Mouse (Mus musculus) neural tube, embryonic 11.5 days (tissue): Measurements from ENCODE around the gene Qtrt1. TPM values are rescaled to one million over a fixed set of nuclear protein-coding genes. Genes with fewer than 3 reads are reported as not detected.

Experiments used
- ATAC-seq: fragments of 200-750 bp; cut with Nextera tagmentation; 2 replicates; pipeline ENCODE4 v1.8.0; 2017; ENCODE audit warnings: moderate number of reproducible peaks, mild to moderate bottlenecking, moderate TSS enrichment, moderate library complexity; ENCODE audit not compliant: insufficient read depth, low FRiP score, low TSS enrichment
- DNase-seq: peaks from one replicate; pipeline ENCODE4 v3.0.0-alpha.2; 2015; ENCODE audit warnings: low spot score
- H3K27ac ChIP-seq: fragments of 300-500 bp; sonication (generic); 2 replicates; pipeline ENCODE4 v1.5.1; 2014; ENCODE audit warnings: low read depth, mild to moderate bottlenecking, low read length
- H3K27me3 ChIP-seq: fragments of 300-500 bp; sonication (generic); 2 replicates; pipeline ENCODE4 v1.6.1; 2014; ENCODE audit warnings: mild to moderate bottlenecking, low read length, mixed read lengths; ENCODE audit not compliant: control insufficient read depth, insufficient read depth
- H3K36me3 ChIP-seq: fragments of 300-500 bp; sonication (generic); 2 replicates; pipeline ENCODE4 v1.6.1; 2014; ENCODE audit warnings: mild to moderate bottlenecking, low read length, moderate library complexity, mixed read lengths; ENCODE audit not compliant: control insufficient read depth, insufficient read depth
- H3K4me1 ChIP-seq: fragments of 300-500 bp; sonication (generic); 2 replicates; pipeline ENCODE4 v1.6.1; 2014; ENCODE audit warnings: low read length, mixed read lengths; ENCODE audit not compliant: control insufficient read depth, insufficient read depth
- H3K4me2 ChIP-seq: fragments of 300-500 bp; sonication (generic); 2 replicates; pipeline ENCODE4 v1.6.1; 2014; ENCODE audit warnings: low read depth, mild to moderate bottlenecking, moderate library complexity
- H3K4me3 ChIP-seq: fragments of 300-500 bp; sonication (generic); 2 replicates; pipeline ENCODE4 v1.5.1; 2014; ENCODE audit warnings: low read depth, low read length
- H3K9ac ChIP-seq: fragments of 300-500 bp; sonication (generic); 2 replicates; pipeline ENCODE4 v1.6.1; 2014; ENCODE audit warnings: mild to moderate bottlenecking, low read length
- H3K9me3 ChIP-seq: fragments of 300-500 bp; sonication (generic); 2 replicates; pipeline ENCODE4 v1.6.1; 2016; ENCODE audit warnings: low read length; ENCODE audit not compliant: control insufficient read depth
- WGBS: fragments of 180-500 bp; shearing (Covaris S2); extraction: QIAGEN DNeasy Blood & Tissue Kit; methylation state at CpG from one replicate; pipeline ENCODE4 v1.1.7; 2014; 5-methylcytosine and 5-hydroxymethylcytosine counted together
- polyA plus RNA-seq: library from polyadenylated mRNA; unstranded; fragments of >200 nt; fragmentation: Nextera tagmentation; extraction: Ambion mirVana; gene quantifications from 2 replicates; pipeline ENCODE4 v1.2.1, GENCODE M21; 2014

The Qtrt1 gene
- 47.8 and 51.8 TPM in 2 replicates for polyA plus RNA-seq

DNA sequence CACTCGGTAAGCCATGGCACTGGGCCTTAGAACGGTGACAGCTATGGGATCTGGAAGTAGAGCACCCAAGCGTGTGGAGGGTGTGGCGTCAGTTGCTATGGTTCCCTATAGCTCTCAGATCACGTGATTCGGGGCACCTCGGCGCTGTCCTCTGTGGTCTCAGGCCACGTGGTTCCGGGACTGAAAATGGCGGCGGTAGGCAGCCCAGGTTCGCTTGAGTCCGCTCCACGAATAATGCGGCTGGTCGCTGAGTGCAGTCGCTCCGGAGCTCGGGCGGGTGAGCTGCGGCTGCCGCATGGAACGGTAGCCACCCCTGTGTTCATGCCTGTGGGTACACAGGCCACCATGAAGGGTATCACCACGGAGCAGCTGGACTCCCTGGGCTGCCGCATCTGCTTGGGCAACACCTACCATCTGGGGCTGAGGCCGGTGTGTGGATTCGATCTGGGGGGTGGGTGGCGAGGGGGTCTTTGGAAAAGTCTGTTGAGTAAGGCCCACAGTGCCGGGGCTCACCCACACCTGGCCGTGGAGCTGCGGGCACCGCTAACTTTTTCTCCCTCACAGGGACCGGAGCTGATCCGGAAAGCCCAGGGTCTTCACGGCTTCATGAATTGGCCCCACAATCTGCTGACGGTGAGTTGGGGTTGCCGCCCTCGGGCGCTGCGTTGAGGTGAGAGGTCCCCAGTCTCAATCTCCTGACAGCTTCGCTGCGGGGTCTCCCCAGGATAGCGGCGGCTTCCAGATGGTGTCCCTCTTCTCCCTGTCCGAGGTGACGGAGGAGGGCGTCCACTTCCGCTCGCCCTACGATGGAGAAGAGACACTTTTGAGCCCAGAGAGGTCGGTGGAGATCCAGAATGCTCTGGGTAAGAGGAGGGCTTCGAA lies at the start of gene Qtrt1:
TSS of gene Qtrt1 (plus strand) at position 169 of the 882 bp plus-strand sequence.
- H3K4me1 ChIP-seq, result peaks cover 2% of the 10 kb centered on the region; the same call in 1 of the 2 replicates
- H3K4me2 ChIP-seq, result peak within 1 kb of the TSS; percentile 89
- H3K9ac ChIP-seq, result peak within 1 kb of the TSS; percentile 60
- DNase-seq, result peak; percentile 88
- WGBS, result 2% methylated on average over 53 of the region's 53 CpGs
- H3K4me3 ChIP-seq, result peak within 1 kb of the TSS; percentile 57
- H3K27me3 ChIP-seq, result no peaks in the 10 kb centered on the region
- H3K27ac ChIP-seq, result no peak within 1 kb of the TSS
- peaks cover 2% of the 10 kb centered on the region; the same call in 1 of the 2 replicates for H3K36me3 ChIP-seq
- peak; percentile 97 for ATAC-seq
- H3K9me3 ChIP-seq, result no peaks in the 10 kb centered on the region

DNA sequence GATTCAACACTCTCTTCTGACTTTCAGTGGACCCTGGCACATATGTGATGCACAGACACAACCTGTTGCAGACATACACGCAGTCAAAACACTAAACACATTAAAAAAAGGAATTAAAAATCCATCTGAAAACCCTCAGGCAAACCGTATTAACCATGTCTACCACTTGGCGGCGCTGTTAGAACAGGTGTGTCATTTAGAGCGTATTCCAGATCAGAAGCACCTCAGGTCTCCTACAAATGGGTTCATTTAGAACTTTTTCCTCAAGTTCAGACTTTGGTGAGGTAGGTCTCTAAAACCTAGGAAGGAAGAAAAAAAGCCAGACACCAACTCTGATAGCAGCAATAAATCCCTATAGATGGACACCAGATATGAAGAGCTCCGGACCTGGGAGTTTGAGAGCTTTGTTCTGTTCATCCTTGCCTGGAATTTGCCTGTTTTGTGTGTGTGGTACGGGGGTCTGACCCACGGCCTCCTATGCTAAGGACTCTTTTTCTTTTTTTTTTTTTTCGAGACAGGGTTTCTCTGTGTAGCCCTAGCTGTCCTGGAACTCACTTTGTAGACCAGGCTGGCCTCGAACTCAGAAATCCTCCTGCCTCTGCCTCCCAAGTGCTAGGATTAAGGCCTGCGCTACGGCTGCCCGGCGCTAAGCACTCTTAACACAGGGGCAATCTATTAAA lies 45.0 kb upstream of the Qtrt1 start:
- Histone ChIP-seq H3K9me3 (no peaks in the 10 kb centered on the region), H3K27ac (peak overlapping the region; percentile 75; the same call in 1 of the 2 replicates), H3K4me2 (peak overlapping the region; percentile 46), H3K4me1 (peaks cover 7% of the 10 kb centered on the region; the same call in 1 of the 2 replicates), H3K27me3 (no peaks in the 10 kb centered on the region), H3K4me3 (peak overlapping the region; percentile 21), H3K9ac (no peak overlapping the region), H3K36me3 (no peaks in the 10 kb centered on the region)
- ATAC-seq (no peak), DNase-seq (peak; percentile 39)
- WGBS, result 36% methylated on average over 14 of the region's 14 CpGs

DNA sequence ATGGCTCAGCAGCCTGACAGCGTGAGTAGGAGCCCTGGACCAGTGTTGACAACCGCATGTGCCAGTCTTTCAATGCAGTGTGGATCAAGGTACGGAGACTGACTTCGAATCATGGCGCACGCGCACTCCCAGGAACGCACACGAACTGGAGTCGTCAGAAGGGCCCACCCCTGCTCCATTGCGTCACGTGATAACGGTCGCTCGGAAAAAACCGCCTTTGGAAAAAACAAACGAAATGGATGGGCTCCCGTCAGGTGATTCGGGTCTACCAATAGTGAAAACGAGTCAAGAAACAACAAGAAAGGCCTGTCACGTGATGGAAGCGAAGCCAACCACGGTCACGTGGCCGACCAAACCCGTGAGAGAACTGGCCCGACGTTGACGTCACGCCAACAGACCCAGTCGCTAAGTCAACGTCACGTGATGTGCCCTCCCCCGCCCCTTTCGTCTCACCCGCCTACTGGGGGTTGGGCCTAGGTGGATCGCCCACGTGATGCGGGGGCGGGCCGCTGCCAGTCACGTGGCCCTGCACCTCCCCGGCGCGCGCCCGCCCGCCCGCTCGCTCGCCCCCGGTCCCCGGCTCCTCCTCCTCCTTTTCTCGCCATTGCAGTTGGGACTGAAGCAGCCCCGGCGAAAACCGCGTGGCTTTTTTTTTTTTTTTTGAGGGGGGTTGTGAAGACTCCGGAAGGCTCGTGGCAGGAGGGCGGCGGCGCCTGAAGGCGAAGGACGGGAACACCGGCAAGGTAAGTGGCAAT lies 44.1 kb upstream of the Qtrt1 start, which contains the start of gene Ilf3:
TSS of gene Ilf3 (plus strand) at position 515 of the 755 bp plus-strand sequence.
- H3K4me2 ChIP-seq, result peak within 1 kb of the TSS; percentile 88
- peak within 1 kb of the TSS; percentile 79 for H3K4me3 ChIP-seq
- no peaks in the 10 kb centered on the region for H3K36me3 ChIP-seq
- H3K27me3 ChIP-seq, result no peaks in the 10 kb centered on the region
- ATAC-seq, result peak; percentile 92
- peaks cover 7% of the 10 kb centered on the region; the same call in 1 of the 2 replicates for H3K4me1 ChIP-seq
- DNase-seq, result peak; percentile 100
- peak within 1 kb of the TSS; percentile 81 for H3K27ac ChIP-seq
- under 1% methylated on average over 59 of the region's 66 CpGs for WGBS
- no peaks in the 10 kb centered on the region for H3K9me3 ChIP-seq
- peak within 1 kb of the TSS; percentile 97 for H3K9ac ChIP-seq

DNA sequence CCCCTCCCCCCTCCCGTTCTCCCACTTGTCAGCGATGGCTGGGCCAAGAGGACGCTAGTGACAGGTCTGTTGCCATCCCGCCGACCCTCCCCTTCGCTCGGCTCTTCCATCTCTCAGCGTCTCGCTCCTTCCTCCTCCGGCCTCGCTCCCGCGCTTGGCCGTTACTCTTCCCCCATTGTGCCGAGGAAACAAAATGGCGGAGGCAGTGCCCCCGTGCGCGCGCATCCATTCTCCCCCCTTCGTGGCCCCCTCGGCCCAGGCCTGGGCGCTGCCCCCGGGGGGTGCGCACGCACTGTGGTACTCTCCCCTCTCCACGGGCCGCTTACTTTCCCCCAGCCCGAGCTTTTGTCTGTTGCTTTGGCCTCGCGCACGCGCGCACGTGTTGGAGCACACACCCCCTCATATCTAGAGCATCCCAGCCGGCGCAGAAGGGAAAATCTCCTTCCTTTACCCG lies 43.5 kb upstream of the Qtrt1 start:
- whole genome bisulfite sequencing, result 1% methylated on average over 37 of the region's 38 CpGs
- H3K4me3 ChIP-seq, result peak overlapping the region; percentile 79
- ATAC-seq, result peak; percentile 50
- H3K4me1 ChIP-seq, result peaks cover 7% of the 10 kb centered on the region; the same call in 1 of the 2 replicates
- no peaks in the 10 kb centered on the region for H3K9me3 ChIP-seq
- H3K27me3 ChIP-seq, result no peaks in the 10 kb centered on the region
- peak overlapping the region; percentile 88 for H3K4me2 ChIP-seq
- peak overlapping the region; percentile 81 for H3K27ac ChIP-seq
- no peaks in the 10 kb centered on the region for H3K36me3 ChIP-seq
- H3K9ac ChIP-seq, result peak overlapping the region; percentile 97
- DNase-seq, result peak; percentile 88

DNA sequence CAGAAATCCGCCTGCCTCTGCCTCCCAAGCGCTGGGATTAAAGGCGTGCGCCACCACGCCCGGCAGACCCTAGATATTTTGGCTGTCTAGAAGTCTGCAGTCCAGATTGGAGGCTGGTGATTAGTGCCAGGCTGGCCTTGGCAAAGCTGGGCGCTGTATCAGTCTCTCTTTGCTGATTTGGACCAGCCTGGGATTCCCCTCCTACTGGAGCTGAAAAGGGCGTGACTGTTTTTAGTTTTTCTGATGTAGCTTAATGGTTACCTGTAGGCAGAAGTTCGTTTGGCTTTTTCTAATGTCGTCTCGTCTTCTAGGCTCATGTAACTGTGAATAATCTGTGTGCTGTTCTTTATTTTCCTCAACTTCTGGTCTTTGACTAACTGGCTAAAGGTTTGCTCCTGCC lies 42.6 kb upstream of the Qtrt1 start:
- no peak overlapping the region for H3K27ac ChIP-seq
- H3K9me3 ChIP-seq, result no peaks in the 10 kb centered on the region
- H3K4me3 ChIP-seq, result peak overlapping the region; percentile 79
- no peaks in the 10 kb centered on the region for H3K27me3 ChIP-seq
- ATAC-seq (no peak), DNase-seq (no peak)
- H3K9ac ChIP-seq, result peak overlapping the region; percentile 5; the same call in 1 of the 2 replicates
- 67% methylated on average over 11 of the region's 11 CpGs for WGBS
- peaks cover 7% of the 10 kb centered on the region; the same call in 1 of the 2 replicates for H3K4me1 ChIP-seq
- H3K4me2 ChIP-seq, result peak overlapping the region; percentile 88
- no peaks in the 10 kb centered on the region for H3K36me3 ChIP-seq

GRCm38 (mm10) chr9:21370876-21371275 lies 40.8 kb upstream of the Qtrt1 start:
- DNase-seq (no peak), ATAC-seq (no peak)
- H3K9ac ChIP-seq, result no peak overlapping the region
- H3K4me3 ChIP-seq, result no peak overlapping the region
- no peaks in the 10 kb centered on the region for H3K9me3 ChIP-seq
- H3K27ac ChIP-seq, result no peak overlapping the region
- no peaks in the 10 kb centered on the region for H3K36me3 ChIP-seq
- WGBS, result 85% methylated on average over 2 of the region's 2 CpGs
- no peak overlapping the region for H3K4me2 ChIP-seq
- peaks cover 7% of the 10 kb centered on the region; the same call in 1 of the 2 replicates for H3K4me1 ChIP-seq
- H3K27me3 ChIP-seq, result no peaks in the 10 kb centered on the region

GRCm38 (mm10) chr9:21372508-21372907 lies 39.1 kb upstream of the Qtrt1 start:
- Histone ChIP-seq H3K27ac (no peak overlapping the region), H3K27me3 (no peaks in the 10 kb centered on the region), H3K36me3 (no peaks in the 10 kb centered on the region), H3K4me3 (no peak overlapping the region), H3K9me3 (no peaks in the 10 kb centered on the region), H3K4me2 (no peak overlapping the region), H3K9ac (no peak overlapping the region), H3K4me1 (peaks cover 7% of the 10 kb centered on the region; the same call in 1 of the 2 replicates)
- 88% methylated on average over 1 of the region's 1 CpGs for WGBS
- ATAC-seq (no peak), DNase-seq (no peak)

GRCm38 (mm10) chr9:21379195-21379594 lies 32.4 kb upstream of the Qtrt1 start:
- Histone ChIP-seq H3K27me3 (no peaks in the 10 kb centered on the region), H3K4me1 (no peaks in the 10 kb centered on the region), H3K27ac (no peak overlapping the region), H3K4me3 (no peak overlapping the region), H3K36me3 (no peaks in the 10 kb centered on the region), H3K4me2 (no peak overlapping the region), H3K9ac (no peak overlapping the region), H3K9me3 (no peaks in the 10 kb centered on the region)
- ATAC-seq, result no peak
- DNase-seq, result no peak
- 90% methylated on average over 3 of the region's 3 CpGs for WGBS
